Mouse (Mus musculus) CH12.LX (cell line): Measurements from ENCODE around the gene Ncoa3.

Source experiments
- CTCF ChIP-seq, 2 experiments: IDR thresholded peaks in 1 of 2; conservative IDR thresholded peaks in 1 of 2; 2 replicates each; pipeline ENCODE4 v1.5.1; 2011 to 2012; ENCODE audit warnings: low read depth in 2 of 2, low read length in 2 of 2, improper control_type of control experiment in 1 of 2, inconsistent platforms in 1 of 2, mild to moderate bottlenecking in 1 of 2, moderate library complexity in 1 of 2
- GABPA ChIP-seq: IDR thresholded peaks from 2 replicates; pipeline ENCODE4 v1.6.1; 2012; ENCODE audit warnings: low read depth, low read length, improper control_type of control experiment, inconsistent platforms; ENCODE audit not compliant: insufficient replicate concordance
- HCFC1 ChIP-seq: IDR thresholded peaks from 2 replicates; pipeline ENCODE4 v1.6.1; 2012; ENCODE audit warnings: low read depth, mild to moderate bottlenecking, inconsistent platforms, low read length, improper control_type of control experiment
- MAX ChIP-seq: IDR thresholded peaks from 2 replicates; pipeline ENCODE4 v1.6.1; 2011; ENCODE audit warnings: low read length, improper control_type of control experiment
- MAZ ChIP-seq: IDR thresholded peaks from 2 replicates; pipeline ENCODE4 v1.6.1; 2012; ENCODE audit warnings: low read depth, mild to moderate bottlenecking, inconsistent platforms, low read length, improper control_type of control experiment, moderate library complexity
- MEF2A ChIP-seq: IDR thresholded peaks from 2 replicates; pipeline ENCODE4 v1.6.1; 2014; ENCODE audit warnings: low read depth, mild to moderate bottlenecking, inconsistent platforms, low read length, improper control_type of control experiment, borderline replicate concordance
- MXI1 ChIP-seq: IDR thresholded peaks from 2 replicates; pipeline ENCODE4 v1.6.1; 2011; ENCODE audit warnings: mild to moderate bottlenecking, low read depth, low read length, improper control_type of control experiment
- POLR2A ChIP-seq: IDR thresholded peaks from 2 replicates; pipeline ENCODE4 v1.6.1; 2011; ENCODE audit warnings: low read depth, mild to moderate bottlenecking, improper control_type of control experiment, low read length
- RAD21 ChIP-seq: IDR thresholded peaks from 2 replicates; pipeline ENCODE4 v1.6.1; 2011; ENCODE audit warnings: low read depth, mild to moderate bottlenecking, low read length, improper control_type of control experiment, moderate library complexity
- RCOR1 ChIP-seq: conservative IDR thresholded peaks from 2 replicates; pipeline ENCODE4 v1.6.1; 2012; ENCODE audit warnings: low read depth, mild to moderate bottlenecking, inconsistent platforms, low read length, improper control_type of control experiment
- TCF12 ChIP-seq: IDR thresholded peaks from 2 replicates; pipeline ENCODE4 v1.6.1; 2014; ENCODE audit warnings: low read depth, mild to moderate bottlenecking, inconsistent platforms, low read length, improper control_type of control experiment
- USF1 ChIP-seq: IDR thresholded peaks from 2 replicates; pipeline ENCODE4 v1.6.1; 2014; ENCODE audit warnings: low read depth, mild to moderate bottlenecking, inconsistent platforms, low read length, improper control_type of control experiment
- USF2 ChIP-seq: conservative IDR thresholded peaks from 2 replicates; pipeline ENCODE4 v1.6.1; 2011; ENCODE audit warnings: low read depth, low read length, improper control_type of control experiment
- ZMIZ1 ChIP-seq: IDR thresholded peaks from 2 replicates; pipeline ENCODE4 v1.6.1; 2012; ENCODE audit warnings: low read depth, mild to moderate bottlenecking, inconsistent platforms, low read length, improper control_type of control experiment

DNA sequence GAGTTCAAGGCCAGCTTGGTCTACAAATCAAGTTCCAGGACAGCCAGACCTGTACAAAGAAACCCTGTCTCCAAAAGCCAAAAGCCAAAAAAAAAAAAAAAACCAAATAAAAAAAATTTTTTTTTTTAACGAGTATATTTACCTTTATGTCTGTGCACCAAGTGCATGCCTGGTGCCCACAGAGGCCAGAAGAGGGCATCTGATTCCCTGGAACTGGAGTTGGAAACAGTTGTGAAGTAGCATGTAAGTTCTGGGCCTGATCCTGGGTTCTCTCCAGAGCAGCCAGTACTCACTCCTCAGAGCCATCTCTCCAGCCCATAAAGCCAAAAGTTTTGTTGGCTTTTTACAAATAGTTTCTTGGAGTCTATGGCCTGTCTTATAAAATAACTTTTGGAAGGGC is 10.6 kb downstream of the Ncoa3 start:
- TF ChIP-seq TCF12 (no peak), MXI1 (no peak), CTCF (conservative IDR thresholded peaks at IDR 0.05 in 1 of 2, IDR thresholded peaks at IDR 0.05 in 1 of 2; ENCODE audit: low read depth in 2 of 2, low read length in 2 of 2) (peak in 1 of 2 experiments; percentile 52; a peak in 2 of 4 replicates), GABPA (no peak), MAZ (no peak), POLR2A (no peak), MEF2A (no peak), ZMIZ1 (no peak), MAX (no peak), RCOR1 (no peak), USF1 (no peak), USF2 (no peak), HCFC1 (no peak), RAD21 (peak; percentile 42)
